Mouse (Mus musculus): ENCODE results near the gene Cfap46.

DNA sequence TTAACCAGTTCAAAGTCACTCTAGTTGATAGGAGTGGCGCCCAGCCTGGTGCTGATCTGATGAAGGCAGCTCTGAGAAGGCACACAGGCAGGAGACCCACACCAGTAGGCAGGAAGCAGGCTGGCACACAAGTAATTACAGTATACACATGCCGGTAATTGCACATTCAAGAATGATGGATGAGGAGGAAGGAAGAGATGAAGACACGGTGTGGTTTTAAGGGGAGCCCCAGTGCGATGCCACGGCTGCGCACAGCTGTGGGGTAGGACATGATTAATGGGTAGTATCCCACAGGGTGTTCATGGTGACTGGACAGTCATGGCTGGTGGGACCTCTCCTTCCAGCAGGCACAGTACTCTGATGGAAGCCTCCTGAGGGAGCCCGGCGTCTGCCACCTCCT lies 117.1 kb downstream of the Cfap46 start:
- no peak for TF ChIP-seq CTCF (IDR thresholded peaks at IDR 0.05; ENCODE audit: control insufficient read depth, insufficient read depth, low read length)
- TF ChIP-seq POLR2A (IDR thresholded peaks at IDR 0.05; ENCODE audit: borderline replicate concordance, control insufficient read depth, low read depth, low read length), result no peak
